Mouse (Mus musculus) MEL (cell line): ENCODE measurements at regions not wholly inside any gene's neighbourhood (a gene's known extent, or its start where the extent isn't known, plus 50 kb on each side); places are given as distances from the start of the nearest gene placed in this dataset.
A peak's percentile ranks its signal among the peaks of the same experiment; 100 is the strongest.

Source experiments
- DNase-seq: peaks from one replicate; pipeline ENCODE4 v3.0.0; 2011; ENCODE audit warnings: low read depth, low spot score
- H3K27ac ChIP-seq: 2 replicates; pipeline ENCODE4 v1.5.1; 2012; ENCODE audit warnings: low read depth, mild to moderate bottlenecking, control low read depth, low read length, moderate library complexity; ENCODE audit not compliant: control insufficient read depth
- H3K27me3 ChIP-seq, 2 experiments: fragments of 150-350 bp in 1 of 2; sonication (generic) in 1 of 2; 2 replicates each; pipeline ENCODE4 v1.6.1; 2012; ENCODE audit warnings: low read length in 2 of 2, mild to moderate bottlenecking in 2 of 2, improper control_type of control experiment in 1 of 2, moderate library complexity in 1 of 2; ENCODE audit not compliant: insufficient read depth in 2 of 2, control insufficient read depth in 1 of 2
- H3K36me3 ChIP-seq, 2 experiments: 2 replicates each; pipeline ENCODE4 v1.6.1; 2012 to 2014; ENCODE audit warnings: low read length in 2 of 2, improper control_type of control experiment in 1 of 2, inconsistent platforms in 1 of 2, mild to moderate bottlenecking in 1 of 2; ENCODE audit not compliant: insufficient read depth in 2 of 2, control insufficient read depth in 1 of 2
- H3K4me1 ChIP-seq, 2 experiments: fragments of 150-350 bp in 1 of 2; sonication (generic) in 1 of 2; 2 replicates each; pipeline ENCODE4 v1.6.1; 2012; ENCODE audit warnings: low read length in 2 of 2, improper control_type of control experiment in 1 of 2, mild to moderate bottlenecking in 1 of 2; ENCODE audit not compliant: insufficient read depth in 2 of 2, control insufficient read depth in 1 of 2
- H3K4me3 ChIP-seq, 2 experiments: fragments of 150-350 bp in 1 of 2; sonication (generic) in 1 of 2; 2 replicates each; pipeline ENCODE4 v1.5.1; 2012; ENCODE audit warnings: low read depth in 2 of 2, low read length in 2 of 2, mild to moderate bottlenecking in 2 of 2, moderate library complexity in 2 of 2, control low read depth in 1 of 2, improper control_type of control experiment in 1 of 2; ENCODE audit not compliant: control insufficient read depth in 1 of 2, insufficient read depth in 1 of 2
- H3K79me2 ChIP-seq: 2 replicates; pipeline ENCODE4 v1.6.1; 2012; ENCODE audit warnings: mild to moderate bottlenecking, low read length, moderate library complexity; ENCODE audit not compliant: control insufficient read depth, poor library complexity, insufficient read depth
- H3K9ac ChIP-seq: 2 replicates; pipeline ENCODE4 v1.6.1; 2012; ENCODE audit warnings: low read depth, mild to moderate bottlenecking, control low read depth, low read length, moderate library complexity; ENCODE audit not compliant: control insufficient read depth, poor library complexity, severe bottlenecking
- H3K9me3 ChIP-seq: fragments of 150-350 bp; sonication (generic); replicated peaks from 2 replicates; pipeline ENCODE4 v1.6.1; 2012; ENCODE audit warnings: mild to moderate bottlenecking, low read length, improper control_type of control experiment, moderate library complexity; ENCODE audit not compliant: insufficient read depth
- BHLHE40 ChIP-seq: IDR thresholded peaks from 2 replicates; pipeline ENCODE4 v1.6.1; 2012; ENCODE audit warnings: low read depth, mild to moderate bottlenecking, inconsistent platforms, low read length, improper control_type of control experiment, borderline replicate concordance
- E2F4 ChIP-seq: IDR thresholded peaks from 2 replicates; pipeline ENCODE4 v1.6.1; 2011; ENCODE audit warnings: low read depth, low read length, improper control_type of control experiment, borderline replicate concordance
- ELF1 ChIP-seq: IDR thresholded peaks from 2 replicates; pipeline ENCODE4 v1.6.1; 2014; ENCODE audit warnings: low read depth, mild to moderate bottlenecking, inconsistent platforms, low read length, improper control_type of control experiment, moderate library complexity
- EP300 ChIP-seq, 2 experiments: IDR thresholded peaks; 2 replicates each; pipeline ENCODE4 v1.6.1; 2011; ENCODE audit warnings: improper control_type of control experiment in 2 of 2, low read length in 2 of 2, low read depth in 1 of 2, mild to moderate bottlenecking in 1 of 2
- ETS1 ChIP-seq: IDR thresholded peaks from 2 replicates; pipeline ENCODE4 v1.6.1; 2012; ENCODE audit warnings: low read depth, mild to moderate bottlenecking, inconsistent platforms, low read length, improper control_type of control experiment, moderate library complexity
- GABPA ChIP-seq: IDR thresholded peaks from 2 replicates; pipeline ENCODE4 v1.6.1; 2012; ENCODE audit warnings: low read depth, mild to moderate bottlenecking, inconsistent platforms, low read length, improper control_type of control experiment, moderate library complexity
- GATA1 ChIP-seq: IDR thresholded peaks from 2 replicates; pipeline ENCODE4 v1.6.1; 2011; ENCODE audit warnings: low read depth, low read length, improper control_type of control experiment
- KAT2A ChIP-seq: conservative IDR thresholded peaks from 2 replicates; pipeline ENCODE4 v1.6.1; 2012; ENCODE audit warnings: low read depth, low read length, improper control_type of control experiment, inconsistent platforms
- MXI1 ChIP-seq: IDR thresholded peaks from 2 replicates; pipeline ENCODE4 v1.6.1; 2011; ENCODE audit warnings: mild to moderate bottlenecking, low read depth, low read length, improper control_type of control experiment
- MYB ChIP-seq: IDR thresholded peaks from 2 replicates; pipeline ENCODE4 v1.6.1; 2011; ENCODE audit warnings: mild to moderate bottlenecking, low read depth, low read length, improper control_type of control experiment
- MYC ChIP-seq: IDR thresholded peaks from 2 replicates; pipeline ENCODE4 v1.6.1; 2011; ENCODE audit warnings: low read depth, mild to moderate bottlenecking, low read length, improper control_type of control experiment, moderate library complexity
- POLR2AphosphoS2 ChIP-seq: IDR thresholded peaks from 2 replicates; pipeline ENCODE4 v1.6.1; 2011; ENCODE audit warnings: low read length, improper control_type of control experiment
- RCOR1 ChIP-seq: IDR thresholded peaks from 2 replicates; pipeline ENCODE4 v1.6.1; 2012; ENCODE audit warnings: low read depth, mild to moderate bottlenecking, inconsistent platforms, low read length, improper control_type of control experiment
- SIN3A ChIP-seq: IDR thresholded peaks from 2 replicates; pipeline ENCODE4 v1.6.1; 2012; ENCODE audit warnings: low read length, improper control_type of control experiment, inconsistent platforms
- SMC3 ChIP-seq: IDR thresholded peaks from 2 replicates; pipeline ENCODE4 v1.6.1; 2011; ENCODE audit warnings: low read depth, low read length, improper control_type of control experiment
- TAL1 ChIP-seq: IDR thresholded peaks from 2 replicates; pipeline ENCODE4 v1.6.1; 2012; ENCODE audit warnings: mild to moderate bottlenecking, inconsistent platforms, low read length, moderate library complexity, mixed read lengths
- TCF12 ChIP-seq: IDR thresholded peaks from 2 replicates; pipeline ENCODE4 v1.6.1; 2014; ENCODE audit warnings: low read depth, mild to moderate bottlenecking, inconsistent platforms, low read length, improper control_type of control experiment, moderate library complexity
- ZNF384 ChIP-seq: IDR thresholded peaks from 2 replicates; pipeline ENCODE4 v1.6.1; 2012; ENCODE audit warnings: low read depth, mild to moderate bottlenecking, inconsistent platforms, low read length, improper control_type of control experiment

DNA sequence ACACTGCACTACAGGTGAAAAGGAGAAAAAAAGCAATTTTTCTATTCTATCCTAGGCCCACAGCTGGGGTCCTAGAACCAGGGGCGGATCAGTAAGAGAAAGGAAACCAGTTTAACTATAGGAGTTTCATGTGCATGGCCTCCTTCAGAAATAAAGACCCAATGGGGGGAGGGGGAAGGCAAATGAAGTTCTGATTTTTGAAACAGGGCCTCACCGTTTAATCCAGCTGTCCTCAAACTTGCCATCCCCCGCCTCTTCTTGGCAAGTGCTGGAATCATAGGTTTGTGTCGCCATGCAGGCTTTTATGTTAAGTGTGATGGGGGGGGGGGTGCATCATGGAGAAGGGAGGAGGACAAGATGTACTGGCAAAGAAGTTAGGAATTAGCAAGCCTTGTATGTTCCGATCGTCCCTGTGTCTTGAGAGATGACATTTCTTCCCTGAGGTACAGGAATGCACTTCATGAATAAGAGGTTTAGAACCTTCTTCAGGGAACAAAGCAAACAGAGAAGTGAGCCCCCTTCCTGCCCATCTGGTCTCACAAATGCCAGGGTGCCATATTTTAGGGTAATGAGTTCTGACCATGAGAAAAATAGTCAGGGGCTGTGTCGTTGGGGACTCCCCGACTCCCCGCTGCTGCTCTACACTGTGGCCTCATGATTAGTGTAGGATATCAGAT, 83.9 kb downstream of the Qrsl1 start:
- no peak for DNase-seq
- Histone ChIP-seq H3K27ac (no peak overlapping the region), H3K79me2 (no peaks in the 10 kb centered on the region), H3K9ac (no peak overlapping the region), H3K4me3 (no peak overlapping the region), H3K36me3 (peaks cover 0 to 7% of the 10 kb centered on the region in 2 experiments; a peak in 2 of 4 replicates), H3K4me1 (peaks cover 6 to 10% of the 10 kb centered on the region in 2 experiments), H3K27me3 (no peaks in the 10 kb centered on the region), H3K9me3 (no peaks in the 10 kb centered on the region)
- TF ChIP-seq ELF1, result no peak
- TF ChIP-seq MYB, result no peak
- no peak for TF ChIP-seq POLR2AphosphoS2
- TF ChIP-seq MXI1, result no peak
- TF ChIP-seq MYC, result no peak
- no peak for TF ChIP-seq GABPA
- no peak for TF ChIP-seq SIN3A
- TF ChIP-seq GATA1, result no peak
- no peak for TF ChIP-seq ETS1
- no peak for TF ChIP-seq KAT2A
- TF ChIP-seq EP300 (IDR thresholded peaks at IDR 0.05; ENCODE audit: low read depth in 1 of 2, low read length in 2 of 2), result no peak
- TF ChIP-seq BHLHE40, result no peak

DNA sequence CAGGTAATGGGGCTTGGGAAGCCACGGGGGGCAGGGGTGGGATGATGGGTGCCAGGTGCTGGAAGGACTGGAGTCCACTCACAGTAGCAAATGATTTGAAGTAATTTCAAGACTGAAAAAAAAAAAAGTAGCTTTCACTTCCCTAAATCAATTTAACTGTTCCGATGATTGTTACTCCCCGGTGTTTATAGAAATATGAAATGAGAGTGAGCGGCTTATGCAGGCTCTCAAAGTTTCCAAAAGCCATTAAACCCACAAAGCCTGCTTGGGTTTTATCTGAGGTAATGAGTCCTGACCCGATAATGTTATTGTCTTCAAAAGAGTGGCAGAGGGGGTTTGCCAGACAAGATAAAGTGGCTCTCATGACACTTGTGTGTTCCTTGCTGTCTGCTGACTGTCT, 82.9 kb downstream of the Qrsl1 start:
- TF ChIP-seq SMC3 (peak; percentile 12; the same call in 1 of the 2 replicates), ETS1 (peak; percentile 62), GATA1 (peak; percentile 72), SIN3A (0 out of 2 replicates have a peak, but pooled peaks have one; percentile 43), TAL1 (no peak), TCF12 (peak; percentile 51; the same call in 1 of the 2 replicates), RCOR1 (peak; percentile 72; the same call in 1 of the 2 replicates), E2F4 (no peak), EP300 (IDR thresholded peaks at IDR 0.05; ENCODE audit: low read depth in 1 of 2, low read length in 2 of 2) (peak; percentile 61 to 67), ZNF384 (peak; percentile 88)
- DNase-seq, result peak; percentile 51
- Histone ChIP-seq H3K36me3 (peaks cover 0 to 7% of the 10 kb centered on the region in 2 experiments; a peak in 2 of 4 replicates), H3K9ac (no peak overlapping the region), H3K9me3 (no peaks in the 10 kb centered on the region), H3K4me1 (peaks cover 6 to 10% of the 10 kb centered on the region in 2 experiments), H3K27me3 (no peaks in the 10 kb centered on the region), H3K27ac (no peak overlapping the region), H3K79me2 (no peaks in the 10 kb centered on the region), H3K4me3 (peak overlapping the region in 1 of 2 experiments; percentile 18; a peak in 2 of 4 replicates)
